10 mouse cellular contexts compared by ENCODE assay signal in the genomic region with DNA sequence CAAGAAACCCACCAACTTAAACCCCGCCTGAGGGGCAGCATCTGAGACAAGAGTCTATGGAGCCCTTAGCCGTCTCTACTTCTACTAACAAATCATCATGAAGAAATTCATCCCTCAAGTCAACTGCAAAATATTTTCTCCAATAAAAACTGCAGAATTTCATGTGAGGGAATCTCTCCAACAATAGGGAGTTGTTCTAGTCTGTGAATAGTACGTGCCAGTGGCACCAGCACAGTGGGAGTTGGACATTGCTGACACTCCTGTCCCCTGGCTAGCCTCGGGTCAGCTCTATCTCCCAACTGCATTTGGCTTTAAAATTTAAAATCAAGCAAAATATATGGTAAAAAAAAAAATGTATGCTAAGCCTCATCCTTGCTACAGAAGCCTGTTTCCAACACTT. TPM values are rescaled to one million over a fixed set of nuclear protein-coding genes. Genes with fewer than 3 reads are reported as not detected.
DNase-seq lines count a peak whose midpoint lies in the region; ATAC-seq lines count a peak whose summit lies in the region.
"Had no signal": no experiment of that assay in that cellular context is flagged by ENCODE, and none has a peak within 500 bp of the region (broad histone marks: within the 10 kb centered on the region; RNA-seq: fewer than 3 reads in every experiment).

No protein-coding gene starts in this region.

- WGBS in kidney, embryonic 16.5 days: 82% methylated on average over 4 of the region's 4 CpGs
- WGBS in forebrain, embryonic 10.5 days: 62% methylated on average over 4 of the region's 4 CpGs
- 86% methylated on average over 4 of the region's 4 CpGs for WGBS in limb, embryonic 10.5 days
- WGBS in neural tube, embryonic 15.5 days: 46% methylated on average over 4 of the region's 4 CpGs

- peaks cover 4% of the 10 kb centered on the region; the same call in 1 of the 2 replicates for H3K36me3 ChIP-seq in kidney, embryonic 16.5 days (ENCODE audit: insufficient read depth, low read length)
- peaks cover 26% of the 10 kb centered on the region for H3K36me3 ChIP-seq in forebrain, embryonic 10.5 days (replicated peaks)
- H3K36me3 ChIP-seq in limb, embryonic 10.5 days: peaks cover 7% of the 10 kb centered on the region; the same call in 1 of the 2 replicates
- H3K36me3 ChIP-seq in neural tube, embryonic 15.5 days: no peaks in the 10 kb centered on the region

- no peak for ATAC-seq in kidney, embryonic 16.5 days (ENCODE audit: low FRiP score, low TSS enrichment)
- ATAC-seq in neural tube, embryonic 15.5 days (ENCODE audit: low FRiP score): no peak

- DNase-seq in kidney, postnatal 10 days: no peak
- no peak for DNase-seq in forebrain, embryonic 10.5 days (ENCODE audit: extremely low spot score, low spot score)
- DNase-seq in limb, embryonic 10.5 days (ENCODE audit: low spot score): no peak
- no peak for DNase-seq in frontal cortex, postnatal 25 days (ENCODE audit: low spot score in 2 of 2)
- DNase-seq in cerebellum, adult 9-11 months: no peak
- DNase-seq in layer of hippocampus, postnatal 25 days (ENCODE audit: extremely low spot score in 1 of 2, low spot score in 1 of 2): no peak
- DNase-seq: gastrocnemius, postnatal 36 days; thymus, postnatal 14 days had no signal

- H3K4me3 ChIP-seq in kidney, embryonic 16.5 days (ENCODE audit: low read length): no peak overlapping the region
- peak overlapping the region; percentile 85 for H3K4me3 ChIP-seq in forebrain, embryonic 10.5 days
- peak overlapping the region; percentile 87 for H3K4me3 ChIP-seq in limb, embryonic 10.5 days
- H3K4me3 ChIP-seq in neural tube, embryonic 15.5 days (replicated peaks): peak overlapping the region; percentile 67

- H3K9me3 ChIP-seq in kidney, embryonic 16.5 days (ENCODE audit: low read length): no peaks in the 10 kb centered on the region
- H3K9me3 ChIP-seq in forebrain, embryonic 10.5 days: no peaks in the 10 kb centered on the region
- H3K9me3 ChIP-seq in limb, embryonic 10.5 days (replicated peaks): no peaks in the 10 kb centered on the region
- H3K9me3 ChIP-seq in neural tube, embryonic 15.5 days (replicated peaks): no peaks in the 10 kb centered on the region

- H3K27ac ChIP-seq in kidney, embryonic 16.5 days (ENCODE audit: low read length): no peak overlapping the region
- H3K27ac ChIP-seq in forebrain, embryonic 10.5 days: peak overlapping the region; percentile 97
- peak overlapping the region; percentile 95; the same call in 1 of the 2 replicates for H3K27ac ChIP-seq in limb, embryonic 10.5 days
- H3K27ac ChIP-seq in neural tube, embryonic 15.5 days (replicated peaks): no peak overlapping the region; the same call in 1 of the 2 replicates

- peaks cover 8% of the 10 kb centered on the region for H3K4me1 ChIP-seq in kidney, embryonic 16.5 days (ENCODE audit: insufficient read depth, low read length)
- peaks cover 60% of the 10 kb centered on the region for H3K4me1 ChIP-seq in forebrain, embryonic 10.5 days
- peaks cover 29% of the 10 kb centered on the region for H3K4me1 ChIP-seq in limb, embryonic 10.5 days
- H3K4me1 ChIP-seq in neural tube, embryonic 15.5 days: peaks cover 43% of the 10 kb centered on the region

- H3K4me2 ChIP-seq in kidney, embryonic 16.5 days (replicated peaks; ENCODE audit: low read depth, low read length): peak overlapping the region; percentile 78
- H3K4me2 ChIP-seq in neural tube, embryonic 15.5 days: peak overlapping the region; percentile 63

- H3K9ac ChIP-seq in kidney, embryonic 16.5 days (replicated peaks; ENCODE audit: low read length): no peak overlapping the region
- H3K9ac ChIP-seq in neural tube, embryonic 15.5 days (replicated peaks): no peak overlapping the region

- H3K27me3 ChIP-seq in kidney, embryonic 16.5 days (ENCODE audit: insufficient read depth, low read length): no peaks in the 10 kb centered on the region
- no peaks in the 10 kb centered on the region for H3K27me3 ChIP-seq in forebrain, embryonic 10.5 days (ENCODE audit: poor library complexity, severe bottlenecking)
- H3K27me3 ChIP-seq in limb, embryonic 10.5 days (ENCODE audit: low read depth, poor library complexity, severe bottlenecking): no peaks in the 10 kb centered on the region
- H3K27me3 ChIP-seq in neural tube, embryonic 15.5 days (replicated peaks): no peaks in the 10 kb centered on the region

RNA-seq across cellular contexts. Expression of gene Jam3, which starts 1.4 kb away (rescaled TPM):
- polyA plus RNA-seq in kidney, embryonic 16.5 days (2015; fragmentation: Nextera tagmentation; extraction: Ambion mirVana): 81.5 TPM in 2 replicates
- 146 and 150 TPM in 2 replicates for polyA plus RNA-seq in forebrain, embryonic 10.5 days (2016; fragmentation: Nextera tagmentation; extraction: Ambion mirVana)
- 82.4 and 97.9 TPM in 2 replicates for polyA plus RNA-seq in limb, embryonic 10.5 days (2016; fragmentation: Nextera tagmentation; extraction: Ambion mirVana)
- 42.3 and 45.0 TPM in 2 replicates for polyA plus RNA-seq in neural tube, embryonic 15.5 days (2015; fragmentation: Nextera tagmentation; extraction: Ambion mirVana)
- 10 to 100 TPM; 43.0 to 44.2 TPM for total RNA-seq in layer of hippocampus, postnatal 25 days (2021)

Comparison
In these comparisons a context has a peak if more than half of its experiments do, and no peak if none do; other contexts are left out.
1. H3K27ac ChIP-seq: peak in forebrain, embryonic 10.5 days (single experiment) and limb, embryonic 10.5 days (single experiment); none in kidney, embryonic 16.5 days (single experiment) and neural tube, embryonic 15.5 days (single experiment).